Mouse (Mus musculus) myocyte (in vitro differentiated cells): ENCODE results near the gene Abca13. TPM values are rescaled to one million over a fixed set of nuclear protein-coding genes. Genes with fewer than 3 reads are reported as not detected.

Experiments
- H3K27me3 ChIP-seq: one replicate; pipeline ENCODE4 v1.6.1; 2011; ENCODE audit not compliant: control insufficient read depth, insufficient read depth, insufficient read length
- H3K36me3 ChIP-seq: one replicate; pipeline ENCODE4 v1.6.1; 2011; ENCODE audit not compliant: control insufficient read depth, insufficient read depth
- H3K4me2 ChIP-seq: one replicate; pipeline ENCODE4 v1.6.1; 2011; ENCODE audit warnings: low read depth, control low read depth
- H3K4me3 ChIP-seq: one replicate; pipeline ENCODE4 v1.5.1; 2011; ENCODE audit warnings: mild to moderate bottlenecking, control low read depth, moderate library complexity
- H3K79me2 ChIP-seq: one replicate; pipeline ENCODE4 v1.6.1; 2011; ENCODE audit not compliant: control insufficient read depth, insufficient read depth
- H3ac ChIP-seq: one replicate; pipeline ENCODE4 v1.6.1; 2011; ENCODE audit not compliant: control insufficient read depth, insufficient read length
- CEBPB ChIP-seq: IDR thresholded peaks from 2 replicates; pipeline ENCODE4 v1.6.1; 2011; ENCODE audit warnings: mild to moderate bottlenecking, moderate library complexity; ENCODE audit not compliant: poor library complexity, insufficient read depth, severe bottlenecking
- E2F4 ChIP-seq: IDR thresholded peaks from one replicate; pipeline ENCODE4 v1.6.1; 2011; ENCODE audit warnings: mild to moderate bottlenecking, control low read depth, moderate library complexity; ENCODE audit not compliant: insufficient read depth
- MAX ChIP-seq: IDR thresholded peaks from one replicate; pipeline ENCODE4 v1.6.1; 2011; ENCODE audit warnings: low read depth, mild to moderate bottlenecking, control low read depth
- MYOD1 ChIP-seq, 3 experiments: IDR thresholded peaks; one replicate each; pipeline ENCODE4 v1.6.1; 2011; ENCODE audit warnings: control low read depth in 2 of 3, low read depth in 2 of 3, mild to moderate bottlenecking in 2 of 3, moderate library complexity in 1 of 3; ENCODE audit not compliant: insufficient read length in 2 of 3, control insufficient read depth in 1 of 3
- MYOG ChIP-seq, 3 experiments: IDR thresholded peaks; one replicate each; pipeline ENCODE4 v1.6.1; 2011; ENCODE audit warnings: control low read depth in 2 of 3, low read depth in 2 of 3, mild to moderate bottlenecking in 2 of 3; ENCODE audit not compliant: insufficient read length in 2 of 3, control insufficient read depth in 1 of 3, insufficient read depth in 1 of 3
- POLR2A ChIP-seq: IDR thresholded peaks from one replicate; pipeline ENCODE4 v1.6.1; 2011; ENCODE audit warnings: low read depth, mild to moderate bottlenecking, control low read depth, moderate library complexity; ENCODE audit not compliant: insufficient read length
- POLR2AphosphoS2 ChIP-seq: IDR thresholded peaks from one replicate; pipeline ENCODE4 v1.6.1; 2011; ENCODE audit warnings: low read depth, control low read depth; ENCODE audit not compliant: insufficient read length
- REST ChIP-seq: IDR thresholded peaks from one replicate; pipeline ENCODE4 v1.6.1; 2011; ENCODE audit warnings: mild to moderate bottlenecking, control low read depth, moderate library complexity; ENCODE audit not compliant: insufficient read depth, insufficient read length
- SRF ChIP-seq: IDR thresholded peaks from one replicate; pipeline ENCODE4 v1.6.1; 2011; ENCODE audit warnings: low read depth; ENCODE audit not compliant: control insufficient read depth, insufficient read length
- TCF12 ChIP-seq: IDR thresholded peaks from one replicate; pipeline ENCODE4 v1.6.1; 2011; ENCODE audit warnings: mild to moderate bottlenecking, control low read depth; ENCODE audit not compliant: poor library complexity, insufficient read depth, severe bottlenecking
- TCF3 ChIP-seq: IDR thresholded peaks from one replicate; pipeline ENCODE4 v1.6.1; 2011; ENCODE audit warnings: low read depth, control low read depth; ENCODE audit not compliant: insufficient read length
- USF1 ChIP-seq: IDR thresholded peaks from one replicate; pipeline ENCODE4 v1.6.1; 2011; ENCODE audit warnings: low read depth, mild to moderate bottlenecking, control low read depth, moderate library complexity
- polyA plus RNA-seq: library from polyadenylated mRNA; unstranded; fragments of >200 nt; fragmentation: generic; extraction: Trizol; gene quantifications from one replicate; pipeline ENCODE4 v1.2.1, GENCODE M21; 2012; ENCODE audit warnings: missing spikeins

Gene Abca13
- polyA plus RNA-seq, 1 experiment = 0.05 TPM

DNA sequence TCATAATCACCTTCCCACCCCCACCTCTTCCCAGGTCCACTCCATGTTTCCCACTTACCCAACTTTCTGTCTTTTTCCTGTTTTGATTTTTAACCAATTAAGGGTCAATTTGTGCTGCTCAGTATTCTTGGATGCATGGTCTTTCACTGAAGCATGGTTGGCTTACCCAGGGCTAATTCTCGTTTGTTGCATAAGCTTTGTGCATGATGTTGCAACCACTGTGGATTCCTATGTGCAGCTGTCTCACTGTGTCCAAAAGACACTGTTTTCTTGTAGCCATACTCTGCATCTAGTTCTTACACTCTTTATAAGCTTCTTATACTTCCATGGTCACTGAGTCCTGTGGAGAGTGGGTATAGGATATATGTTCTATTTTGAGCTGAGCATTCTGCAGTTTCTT is 477.7 kb downstream of the Abca13 start:
- Histone ChIP-seq H3K4me2 (no peak overlapping the region), H3K36me3 (no peaks in the 10 kb centered on the region), H3K79me2 (no peaks in the 10 kb centered on the region), H3K4me3 (no peak overlapping the region), H3ac (no peak overlapping the region), H3K27me3 (no peaks in the 10 kb centered on the region)
- TF ChIP-seq CEBPB = peak; percentile 35; the same call in 1 of the 2 replicates
- no peak for TF ChIP-seq MYOG (IDR thresholded peaks at IDR 0.05; ENCODE audit: control insufficient read depth in 1 of 3, insufficient read depth in 1 of 3, insufficient read length in 2 of 3, low read depth in 2 of 3)

DNA sequence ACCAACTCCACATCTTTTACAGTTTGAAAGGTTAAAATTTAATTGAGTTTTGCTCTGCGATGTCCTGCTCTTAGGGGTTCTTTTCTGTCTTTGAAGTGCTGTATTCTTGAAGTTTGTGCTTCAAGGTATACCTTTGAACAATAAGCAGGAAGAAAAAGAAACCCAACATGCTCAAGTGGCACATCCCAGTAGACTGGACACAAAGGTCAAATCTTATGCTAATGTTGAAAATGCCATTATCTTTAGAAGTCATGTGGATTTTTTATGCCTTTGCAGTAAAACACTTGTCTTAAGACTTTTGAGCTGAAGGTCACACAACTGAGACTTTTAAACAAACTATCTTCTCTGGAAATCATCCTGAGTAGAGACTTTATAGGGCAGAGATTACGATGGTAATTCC is 493.2 kb downstream of the Abca13 start:
- Histone ChIP-seq H3K4me3 (no peak overlapping the region), H3K4me2 (no peak overlapping the region), H3K79me2 (no peaks in the 10 kb centered on the region), H3K36me3 (no peaks in the 10 kb centered on the region), H3ac (no peak overlapping the region), H3K27me3 (no peaks in the 10 kb centered on the region)
- TF ChIP-seq REST (no peak), SRF (no peak), E2F4 (no peak), USF1 (no peak), POLR2A (no peak), MYOG (IDR thresholded peaks at IDR 0.05; ENCODE audit: control insufficient read depth in 1 of 3, insufficient read depth in 1 of 3, insufficient read length in 2 of 3, low read depth in 2 of 3) (no peak), TCF3 (no peak), POLR2AphosphoS2 (no peak), MAX (no peak), TCF12 (no peak), CEBPB (no peak), MYOD1 (IDR thresholded peaks at IDR 0.05; ENCODE audit: control insufficient read depth in 1 of 3, insufficient read length in 2 of 3, low read depth in 2 of 3) (no peak)

DNA sequence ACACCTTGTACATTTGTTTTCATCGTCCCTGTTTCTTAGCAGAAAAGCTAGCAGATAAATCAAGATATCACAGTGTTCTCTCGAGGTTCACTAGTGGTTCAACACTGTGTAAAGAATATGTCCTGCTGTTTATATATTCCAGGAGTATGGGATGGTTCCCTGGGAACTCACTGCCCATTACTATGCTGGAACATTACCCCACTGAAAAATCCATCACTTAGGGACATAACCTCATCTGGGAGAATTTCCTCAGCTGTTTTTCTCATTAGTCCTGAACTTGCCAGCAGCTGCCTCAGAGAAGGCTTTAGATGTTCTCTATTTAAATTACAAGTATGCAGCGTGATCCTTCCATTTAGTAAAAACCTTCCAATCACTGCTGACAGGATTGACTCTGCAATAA is 513.4 kb downstream of the Abca13 start:
- no peak for TF ChIP-seq MAX
- no peaks in the 10 kb centered on the region for H3K36me3 ChIP-seq
- H3K4me3 ChIP-seq = no peak overlapping the region
- H3K79me2 ChIP-seq = no peaks in the 10 kb centered on the region
- no peak overlapping the region for H3ac ChIP-seq
- no peak overlapping the region for H3K4me2 ChIP-seq
- H3K27me3 ChIP-seq = no peaks in the 10 kb centered on the region

DNA sequence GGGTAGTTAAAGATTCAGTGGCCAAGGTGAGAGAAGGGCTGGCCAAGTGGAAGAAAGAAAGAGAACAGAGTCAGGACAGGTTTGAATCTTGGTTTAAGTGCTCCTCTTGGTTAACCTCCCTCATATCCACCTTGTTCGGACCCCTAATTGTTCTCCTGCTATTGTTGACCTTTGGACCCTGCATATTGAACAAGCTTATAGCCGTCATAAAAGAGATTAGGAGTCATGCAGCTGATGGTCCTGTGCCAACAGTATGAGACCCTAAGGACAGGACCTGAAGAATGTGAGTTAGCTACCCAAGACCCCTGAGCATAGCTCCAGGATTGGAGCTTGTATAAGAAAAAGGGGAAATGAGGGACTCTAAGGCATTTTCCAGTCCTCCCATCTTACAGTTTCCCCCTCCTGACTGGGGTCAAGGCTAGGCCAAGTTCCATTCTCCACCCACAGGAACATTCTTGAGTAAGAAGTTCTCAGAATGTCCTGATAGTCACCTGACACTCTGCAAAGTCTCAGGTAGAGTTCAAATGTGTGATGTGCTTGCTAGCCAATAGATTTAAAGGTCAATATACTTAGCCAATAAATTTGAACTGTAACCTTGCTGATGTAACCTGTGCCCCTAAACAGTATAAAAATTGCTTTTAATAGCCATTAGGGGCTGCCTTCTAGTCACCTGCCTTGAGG is 536.2 kb downstream of the Abca13 start:
- H3K4me2 ChIP-seq = no peak overlapping the region
- TF ChIP-seq POLR2A (no peak), SRF (no peak), REST (no peak), CEBPB (no peak), POLR2AphosphoS2 (no peak), TCF12 (no peak), USF1 (no peak), E2F4 (no peak), TCF3 (no peak), MYOG (IDR thresholded peaks at IDR 0.05; ENCODE audit: control insufficient read depth in 1 of 3, insufficient read depth in 1 of 3, insufficient read length in 2 of 3, low read depth in 2 of 3) (no peak), MYOD1 (IDR thresholded peaks at IDR 0.05; ENCODE audit: control insufficient read depth in 1 of 3, insufficient read length in 2 of 3, low read depth in 2 of 3) (no peak), MAX (no peak)
- H3K79me2 ChIP-seq = no peaks in the 10 kb centered on the region
- H3K27me3 ChIP-seq = no peaks in the 10 kb centered on the region
- H3ac ChIP-seq = no peak overlapping the region
- no peaks in the 10 kb centered on the region for H3K36me3 ChIP-seq
- no peak overlapping the region for H3K4me3 ChIP-seq

DNA sequence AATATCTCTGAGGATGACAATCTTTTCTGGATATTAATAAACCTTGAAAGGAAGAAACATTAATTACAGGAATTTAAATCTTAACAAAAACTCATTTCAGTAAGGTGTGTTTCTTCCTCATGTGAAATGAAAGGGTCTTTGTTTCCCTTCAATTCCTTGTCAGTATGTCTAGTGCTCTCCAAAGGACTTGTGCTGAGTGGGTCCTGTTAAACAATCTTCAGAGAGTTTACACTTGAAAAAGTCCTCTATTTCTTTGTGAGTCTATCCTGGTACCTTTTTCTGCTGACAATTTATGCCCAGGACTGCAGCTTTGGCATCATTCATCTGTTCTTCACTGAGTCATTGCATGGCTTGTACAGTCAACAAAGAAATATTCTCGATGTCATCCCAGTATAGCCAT is 539.6 kb downstream of the Abca13 start:
- H3K79me2 ChIP-seq = no peaks in the 10 kb centered on the region
- H3K27me3 ChIP-seq = no peaks in the 10 kb centered on the region
- no peak overlapping the region for H3K4me3 ChIP-seq
- TF ChIP-seq TCF12 (no peak), MYOD1 (IDR thresholded peaks at IDR 0.05; ENCODE audit: control insufficient read depth in 1 of 3, insufficient read length in 2 of 3, low read depth in 2 of 3) (no peak), REST (no peak), POLR2AphosphoS2 (no peak), TCF3 (no peak), E2F4 (no peak), POLR2A (no peak), MYOG (IDR thresholded peaks at IDR 0.05; ENCODE audit: control insufficient read depth in 1 of 3, insufficient read depth in 1 of 3, insufficient read length in 2 of 3, low read depth in 2 of 3) (no peak), USF1 (no peak), SRF (no peak), MAX (no peak), CEBPB (no peak)
- no peaks in the 10 kb centered on the region for H3K36me3 ChIP-seq
- no peak overlapping the region for H3ac ChIP-seq
- H3K4me2 ChIP-seq = no peak overlapping the region

Other genes starting within 250 kb of the Abca13 start
- not detected for gene Pkd1l1, start 218.7 kb upstream of the Abca13 start, polyA plus RNA-seq
- 4.1 TPM for gene Hus1, start 180.8 kb upstream of the Abca13 start, polyA plus RNA-seq
- gene Gm11992, start 143.3 kb upstream of the Abca13 start, polyA plus RNA-seq = 0.02 TPM
- not detected for gene Sun3, start 143.0 kb upstream of the Abca13 start, polyA plus RNA-seq
- gene Upp1, start 73.8 kb upstream of the Abca13 start, polyA plus RNA-seq = 10.1 TPM